Mouse (Mus musculus): ENCODE data around the gene Pcsk2. TPM values are rescaled to one million over a fixed set of nuclear protein-coding genes. Genes with fewer than 3 reads are reported as not detected.

Pcsk2 gene
- not detected for total RNA-seq (2023)

DNA sequence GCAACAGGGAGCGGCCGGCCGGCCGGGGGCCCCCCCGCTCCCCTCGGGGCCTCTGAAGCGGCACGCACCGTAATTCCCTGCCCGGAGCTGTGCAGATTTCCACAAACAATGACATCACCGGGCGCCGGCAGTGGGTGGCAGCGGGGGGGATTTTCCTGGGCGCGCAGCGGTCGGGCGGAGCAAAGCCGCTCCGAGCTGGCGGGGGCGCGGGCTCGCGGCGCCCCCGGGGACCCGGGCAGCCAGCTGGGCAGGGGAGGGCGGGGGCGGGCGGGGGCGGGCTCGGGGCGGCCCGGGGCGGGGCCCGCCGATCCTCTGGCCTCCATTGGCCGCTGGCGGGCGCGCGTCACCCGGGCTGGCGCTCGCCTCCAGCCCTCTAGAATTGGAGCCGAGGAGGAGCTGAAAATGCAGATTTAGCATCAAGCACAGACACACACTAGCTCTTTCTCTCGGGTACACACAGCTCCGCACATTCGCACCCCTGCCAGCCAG lies at the start of gene Pcsk2:
Gene Pcsk2, plus strand, starts transcription at position 399 of the 489 bp plus-strand sequence.

DNA sequence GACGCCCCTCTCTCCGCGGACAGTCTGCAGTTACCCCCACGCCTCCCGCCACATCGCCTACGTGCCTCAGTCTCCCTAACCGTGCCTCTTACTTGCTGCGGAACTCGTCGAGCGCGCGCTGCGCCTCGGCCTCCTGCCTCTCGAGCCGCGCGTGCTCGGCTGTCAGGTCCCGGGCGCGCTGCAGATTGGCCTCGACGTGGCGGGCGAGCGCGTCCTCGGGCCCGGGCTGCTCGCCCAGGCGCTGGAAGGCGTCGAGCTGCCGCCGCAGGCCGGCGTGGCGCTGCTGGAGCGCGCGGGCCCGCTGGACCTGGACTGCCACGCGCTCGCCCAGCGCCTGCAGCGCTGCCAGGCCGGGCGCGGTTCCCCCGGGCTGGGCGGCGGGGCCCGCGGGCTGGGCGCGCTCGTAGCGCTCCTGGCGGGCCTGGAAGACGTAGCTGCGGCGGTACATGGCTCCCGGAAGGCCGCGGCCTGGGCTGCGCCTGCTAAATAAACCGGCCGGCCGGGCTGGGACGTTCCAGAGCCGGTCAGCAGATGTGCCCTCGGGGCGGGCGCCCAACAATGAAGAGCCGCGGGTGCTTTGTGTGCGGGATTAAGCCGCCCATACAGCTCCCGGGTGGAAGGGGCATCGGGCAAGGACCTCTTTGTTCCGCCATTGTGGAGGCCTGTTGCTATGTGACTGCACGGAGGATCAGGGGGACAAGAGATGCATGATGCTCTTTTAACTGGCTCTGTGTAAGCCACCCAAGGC lies 316.7 kb downstream of the Pcsk2 start, which contains the start of gene Bfsp1:
Gene Bfsp1, minus strand, starts transcription at position 690 of the 748 bp plus-strand sequence.

